Mouse (Mus musculus) neural tube, embryonic 15.5 days (tissue): ENCODE data around the gene Grik4. TPM values are rescaled to one million over a fixed set of nuclear protein-coding genes. Genes with fewer than 3 reads are reported as not detected.

Experiments
- ATAC-seq: fragments of 200-750 bp; cut with Nextera tagmentation; 2 replicates; pipeline ENCODE4 v1.8.0; 2017; ENCODE audit warnings: mild to moderate bottlenecking, moderate TSS enrichment, moderate library complexity; ENCODE audit not compliant: low FRiP score
- H3K27ac ChIP-seq: fragments of 300-500 bp; sonication (generic); replicated peaks from 2 replicates; pipeline ENCODE4 v1.5.1; 2015; ENCODE audit warnings: mild to moderate bottlenecking, inconsistent platforms
- H3K27me3 ChIP-seq: fragments of 300-500 bp; sonication (generic); replicated peaks from 2 replicates; pipeline ENCODE4 v1.6.1; 2015; ENCODE audit warnings: inconsistent platforms
- H3K36me3 ChIP-seq: fragments of 300-500 bp; sonication (generic); 2 replicates; pipeline ENCODE4 v1.6.1; 2015; ENCODE audit warnings: inconsistent platforms
- H3K4me1 ChIP-seq: fragments of 300-500 bp; sonication (generic); 2 replicates; pipeline ENCODE4 v1.6.1; 2015; ENCODE audit warnings: inconsistent platforms
- H3K4me2 ChIP-seq: fragments of 300-500 bp; sonication (generic); 2 replicates; pipeline ENCODE4 v1.6.1; 2015; ENCODE audit warnings: inconsistent platforms, mild to moderate bottlenecking, moderate library complexity
- H3K4me3 ChIP-seq: fragments of 300-500 bp; sonication (generic); replicated peaks from 2 replicates; pipeline ENCODE4 v1.5.1; 2015; ENCODE audit warnings: mild to moderate bottlenecking, inconsistent platforms
- H3K9ac ChIP-seq: fragments of 300-500 bp; sonication (generic); replicated peaks from 2 replicates; pipeline ENCODE4 v1.6.1; 2015; ENCODE audit warnings: mild to moderate bottlenecking, inconsistent platforms
- H3K9me3 ChIP-seq: fragments of 300-500 bp; sonication (generic); replicated peaks from 2 replicates; pipeline ENCODE4 v1.6.1; 2016; ENCODE audit warnings: inconsistent platforms
- WGBS: fragments of 180-500 bp; shearing (Covaris S2); methylation state at CpG from one replicate; pipeline ENCODE4 v1.1.7; 2015; ENCODE audit warnings: mixed read lengths; 5-methylcytosine and 5-hydroxymethylcytosine counted together
- polyA plus RNA-seq: library from polyadenylated mRNA; unstranded; fragments of >200 nt; fragmentation: Nextera tagmentation; extraction: Ambion mirVana; gene quantifications from 2 replicates; pipeline ENCODE4 v1.2.1, GENCODE M21; 2015

Gene Grik4
- polyA plus RNA-seq, 1 experiment from 2014 or later: 12.3 TPM

- no peak for ATAC-seq
- no peaks in the 10 kb centered on the region for H3K27me3 ChIP-seq
- no peaks in the 10 kb centered on the region for H3K9me3 ChIP-seq
- no peak overlapping the region for H3K9ac ChIP-seq
- WGBS: 80% methylated on average over 5 of the region's 5 CpGs
- H3K36me3 ChIP-seq: no peaks in the 10 kb centered on the region
- peaks cover 14% of the 10 kb centered on the region for H3K4me1 ChIP-seq
- no peak overlapping the region for H3K4me3 ChIP-seq
- no peak overlapping the region for H3K4me2 ChIP-seq
- no peak overlapping the region for H3K27ac ChIP-seq
Measured at GRCm38 (mm10) chr9:42649872-42650271, 294.4 kb downstream of the Grik4 start.

DNA sequence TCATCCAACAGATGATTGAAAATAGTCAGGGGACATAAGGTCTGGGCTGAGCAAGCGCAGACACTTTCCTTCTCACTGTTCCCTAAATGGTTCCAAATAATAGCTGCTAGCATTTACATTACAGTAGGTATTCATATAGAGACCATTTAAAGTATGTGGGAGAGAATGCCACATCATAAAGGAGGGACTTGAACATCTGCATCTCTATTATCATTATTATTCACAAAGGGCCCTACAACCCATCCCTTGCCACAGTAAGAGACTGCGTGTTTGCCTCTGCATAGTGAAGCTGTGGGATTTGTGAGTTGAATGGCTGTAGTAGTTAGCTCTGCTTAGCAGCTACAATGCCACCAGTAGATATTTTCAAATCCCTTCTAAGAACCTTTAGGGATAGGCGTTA, 296.2 kb downstream of the Grik4 start:
- no peak overlapping the region for H3K9ac ChIP-seq
- H3K4me1 ChIP-seq: peaks cover 15% of the 10 kb centered on the region
- no peak overlapping the region for H3K4me3 ChIP-seq
- ATAC-seq: no peak
- H3K27me3 ChIP-seq: no peaks in the 10 kb centered on the region
- no peak overlapping the region for H3K4me2 ChIP-seq
- WGBS: 75% methylated on average over 3 of the region's 3 CpGs
- no peaks in the 10 kb centered on the region for H3K9me3 ChIP-seq
- H3K36me3 ChIP-seq: no peaks in the 10 kb centered on the region
- no peak overlapping the region for H3K27ac ChIP-seq

GRCm38 (mm10) chr9:42647596-42647995, 296.7 kb downstream of the Grik4 start:
- H3K27me3 ChIP-seq: no peaks in the 10 kb centered on the region
- H3K4me3 ChIP-seq: no peak overlapping the region
- no peak for ATAC-seq
- 68% methylated on average over 3 of the region's 3 CpGs for WGBS
- H3K36me3 ChIP-seq: no peaks in the 10 kb centered on the region
- no peak overlapping the region for H3K4me2 ChIP-seq
- peaks cover 20% of the 10 kb centered on the region for H3K4me1 ChIP-seq
- H3K9me3 ChIP-seq: no peaks in the 10 kb centered on the region
- no peak overlapping the region for H3K27ac ChIP-seq
- H3K9ac ChIP-seq: no peak overlapping the region

- H3K9me3 ChIP-seq: no peaks in the 10 kb centered on the region
- peaks cover 26% of the 10 kb centered on the region for H3K4me1 ChIP-seq
- no peaks in the 10 kb centered on the region for H3K36me3 ChIP-seq
- H3K4me3 ChIP-seq: no peak overlapping the region
- H3K27ac ChIP-seq: no peak overlapping the region
- no peaks in the 10 kb centered on the region for H3K27me3 ChIP-seq
- H3K4me2 ChIP-seq: no peak overlapping the region; the same call in 1 of the 2 replicates
- WGBS: 44% methylated on average over 10 of the region's 10 CpGs
- no peak overlapping the region for H3K9ac ChIP-seq
- no peak for ATAC-seq
Measured at GRCm38 (mm10) chr9:42646821-42647220, 297.5 kb downstream of the Grik4 start.

- H3K4me3 ChIP-seq: no peak overlapping the region
- no peaks in the 10 kb centered on the region for H3K27me3 ChIP-seq
- H3K36me3 ChIP-seq: no peaks in the 10 kb centered on the region
- ATAC-seq: no peak
- no peak overlapping the region for H3K27ac ChIP-seq
- no peaks in the 10 kb centered on the region for H3K9me3 ChIP-seq
- WGBS: 81% methylated on average over 5 of the region's 5 CpGs
- H3K9ac ChIP-seq: no peak overlapping the region
- H3K4me1 ChIP-seq: peaks cover 26% of the 10 kb centered on the region
- H3K4me2 ChIP-seq: no peak overlapping the region
Measured at GRCm38 (mm10) chr9:42645161-42645560, 299.1 kb downstream of the Grik4 start.

- Histone ChIP-seq H3K27ac (no peak overlapping the region), H3K9me3 (no peaks in the 10 kb centered on the region), H3K36me3 (no peaks in the 10 kb centered on the region), H3K27me3 (peaks cover 4% of the 10 kb centered on the region; the same call in 1 of the 2 replicates), H3K9ac (no peak overlapping the region), H3K4me3 (no peak overlapping the region), H3K4me1 (peaks cover 38% of the 10 kb centered on the region), H3K4me2 (no peak overlapping the region)
- 0 out of 2 replicates have a peak, but pooled peaks have one; percentile 42 for ATAC-seq
- 19% methylated on average over 5 of the region's 5 CpGs for WGBS
Measured at GRCm38 (mm10) chr9:42642821-42643220, 301.5 kb downstream of the Grik4 start.

DNA sequence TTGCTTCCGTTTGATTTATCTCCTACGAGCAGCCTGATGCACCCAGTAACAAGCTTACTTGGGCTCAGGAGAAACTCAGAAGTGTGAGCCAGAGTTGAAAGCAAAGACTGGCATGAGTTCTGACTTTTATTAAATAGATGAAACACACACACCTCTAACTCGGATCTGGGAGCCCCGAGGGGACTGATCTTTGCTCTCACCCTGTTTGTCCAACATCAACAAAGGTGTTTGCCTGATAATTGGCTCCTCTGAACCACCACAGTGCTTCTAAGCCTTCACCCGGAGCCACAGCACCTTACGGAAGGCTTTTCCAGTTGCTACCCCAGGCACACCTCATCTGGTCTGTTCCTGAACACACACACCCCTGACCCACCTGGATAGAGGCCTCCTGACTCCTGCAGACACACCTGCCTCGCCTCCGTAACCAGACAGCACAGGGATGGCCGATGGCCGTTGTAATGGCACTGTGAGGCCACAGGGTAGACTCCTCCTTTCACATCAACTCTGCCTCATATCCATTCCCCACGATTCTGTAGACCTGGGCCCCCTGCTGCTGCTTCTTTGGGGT, 302.7 kb downstream of the Grik4 start:
- Histone ChIP-seq H3K27ac (no peak overlapping the region), H3K9ac (no peak overlapping the region), H3K9me3 (no peaks in the 10 kb centered on the region), H3K4me3 (no peak overlapping the region), H3K27me3 (peaks cover 4% of the 10 kb centered on the region; the same call in 1 of the 2 replicates), H3K4me1 (peaks cover 30% of the 10 kb centered on the region), H3K4me2 (no peak overlapping the region), H3K36me3 (no peaks in the 10 kb centered on the region)
- WGBS: 72% methylated on average over 11 of the region's 11 CpGs
- no peak for ATAC-seq

DNA sequence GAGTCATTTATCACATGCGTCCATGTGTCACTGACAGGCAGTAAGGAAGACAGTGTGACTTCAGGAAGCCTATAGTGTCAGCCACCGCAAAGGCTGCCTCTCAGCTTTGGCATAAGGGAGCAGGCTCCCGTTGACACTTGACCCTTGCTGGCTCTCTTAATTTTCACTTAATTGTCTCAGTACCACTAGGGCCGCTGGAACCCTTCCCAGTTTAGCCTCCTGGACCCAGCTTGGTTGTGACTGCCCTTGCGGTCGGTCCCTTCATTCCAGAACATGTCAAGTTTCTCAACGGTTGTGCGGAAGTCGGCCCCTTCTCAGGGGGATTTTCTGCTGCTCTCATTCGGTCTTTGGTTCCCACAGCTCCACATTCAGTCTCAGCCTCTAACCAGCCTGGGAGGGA, 307.8 kb downstream of the Grik4 start:
- Histone ChIP-seq H3K36me3 (no peaks in the 10 kb centered on the region), H3K4me2 (no peak overlapping the region), H3K4me3 (no peak overlapping the region), H3K27ac (no peak overlapping the region), H3K9ac (no peak overlapping the region), H3K9me3 (no peaks in the 10 kb centered on the region), H3K27me3 (peaks cover 4% of the 10 kb centered on the region; the same call in 1 of the 2 replicates), H3K4me1 (peaks cover 13% of the 10 kb centered on the region; the same call in 1 of the 2 replicates)
- 75% methylated on average over 10 of the region's 10 CpGs for WGBS
- ATAC-seq: no peak

DNA sequence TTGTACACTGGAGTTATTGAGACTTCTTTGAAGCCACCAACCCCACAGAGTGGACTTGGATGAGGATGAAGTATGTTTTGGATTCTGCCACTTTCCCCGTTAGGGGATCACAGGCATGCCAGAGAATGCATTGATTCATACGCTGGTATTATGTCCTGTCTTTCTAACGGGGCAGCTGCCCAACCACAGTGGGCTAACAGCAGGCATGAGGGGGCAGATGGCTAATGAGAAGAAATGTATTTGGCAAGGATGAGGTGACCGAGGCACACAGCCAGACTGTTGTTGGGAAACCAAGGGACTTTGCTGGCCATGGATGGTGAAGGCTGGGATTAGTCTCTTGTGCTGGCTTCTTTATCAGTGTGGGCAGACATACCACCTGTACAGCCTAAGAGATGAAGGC, 312.8 kb downstream of the Grik4 start:
- Histone ChIP-seq H3K36me3 (no peaks in the 10 kb centered on the region), H3K27me3 (no peaks in the 10 kb centered on the region; the same call in 1 of the 2 replicates), H3K4me2 (no peak overlapping the region), H3K27ac (no peak overlapping the region), H3K9ac (no peak overlapping the region), H3K4me1 (peaks cover 11% of the 10 kb centered on the region), H3K4me3 (no peak overlapping the region), H3K9me3 (no peaks in the 10 kb centered on the region)
- 71% methylated on average over 4 of the region's 4 CpGs for WGBS
- no peak for ATAC-seq

DNA sequence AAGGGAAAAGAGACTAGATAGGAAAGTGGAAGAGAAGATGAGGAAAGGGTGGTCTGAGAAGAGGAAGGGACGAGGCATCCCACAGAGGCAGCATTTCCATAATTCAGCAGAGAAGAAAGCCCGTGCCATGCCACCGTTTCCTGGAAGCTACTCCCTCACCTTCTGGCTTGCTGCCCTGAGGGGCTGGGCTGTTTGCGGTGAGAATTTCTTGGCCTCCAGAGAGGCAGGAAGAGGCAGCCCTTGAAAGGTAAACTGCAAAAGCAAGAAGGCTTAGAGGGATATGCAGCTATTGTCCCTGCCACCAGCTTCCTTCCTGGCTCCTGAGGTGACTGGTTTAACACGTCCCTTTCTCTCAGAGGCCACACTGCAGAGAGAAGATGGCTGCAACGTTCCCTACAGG, 316.7 kb downstream of the Grik4 start:
- Histone ChIP-seq H3K27me3 (no peaks in the 10 kb centered on the region), H3K27ac (no peak overlapping the region), H3K36me3 (no peaks in the 10 kb centered on the region), H3K4me2 (no peak overlapping the region), H3K4me1 (peaks cover 16% of the 10 kb centered on the region), H3K9ac (no peak overlapping the region), H3K9me3 (no peaks in the 10 kb centered on the region), H3K4me3 (no peak overlapping the region)
- no peak for ATAC-seq
- 23% methylated on average over 6 of the region's 6 CpGs for WGBS

DNA sequence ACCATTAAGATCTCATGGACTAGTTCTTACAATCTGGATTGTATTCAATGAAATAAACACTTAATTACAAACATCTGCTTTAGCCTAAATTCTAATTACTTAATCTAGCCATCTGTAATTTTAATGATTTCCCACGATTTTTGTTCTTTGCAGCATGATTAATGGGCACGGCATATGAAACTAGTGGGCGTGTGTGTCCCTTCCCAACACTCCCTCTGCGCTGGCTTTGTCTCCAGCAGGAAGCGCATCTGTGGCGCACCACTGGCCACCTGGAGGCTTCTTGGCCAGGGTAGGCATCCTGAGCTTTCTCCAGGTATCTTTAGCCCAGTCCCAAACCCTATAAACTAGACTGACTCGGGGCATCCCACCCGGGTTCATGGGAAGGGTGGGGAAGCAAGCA, 317.1 kb downstream of the Grik4 start:
- no peak for ATAC-seq
- Histone ChIP-seq H3K27ac (no peak overlapping the region), H3K9me3 (no peaks in the 10 kb centered on the region), H3K36me3 (no peaks in the 10 kb centered on the region), H3K27me3 (no peaks in the 10 kb centered on the region), H3K4me1 (peaks cover 16% of the 10 kb centered on the region), H3K4me2 (no peak overlapping the region), H3K4me3 (no peak overlapping the region), H3K9ac (no peak overlapping the region)
- 58% methylated on average over 8 of the region's 8 CpGs for WGBS

GRCm38 (mm10) chr9:42626226-42626775, 318.0 kb downstream of the Grik4 start:
- Histone ChIP-seq H3K9me3 (no peaks in the 10 kb centered on the region), H3K27me3 (no peaks in the 10 kb centered on the region), H3K4me3 (no peak overlapping the region), H3K36me3 (0 out of 2 replicates have a peak, but pooled peaks cover 3% of the 10 kb centered on the region), H3K9ac (no peak overlapping the region), H3K27ac (no peak overlapping the region), H3K4me1 (peaks cover 16% of the 10 kb centered on the region), H3K4me2 (no peak overlapping the region)
- 15% methylated on average over 6 of the region's 6 CpGs for WGBS
- ATAC-seq: no peak
